8 mouse cellular contexts compared by ENCODE assay signal in the genomic region with DNA sequence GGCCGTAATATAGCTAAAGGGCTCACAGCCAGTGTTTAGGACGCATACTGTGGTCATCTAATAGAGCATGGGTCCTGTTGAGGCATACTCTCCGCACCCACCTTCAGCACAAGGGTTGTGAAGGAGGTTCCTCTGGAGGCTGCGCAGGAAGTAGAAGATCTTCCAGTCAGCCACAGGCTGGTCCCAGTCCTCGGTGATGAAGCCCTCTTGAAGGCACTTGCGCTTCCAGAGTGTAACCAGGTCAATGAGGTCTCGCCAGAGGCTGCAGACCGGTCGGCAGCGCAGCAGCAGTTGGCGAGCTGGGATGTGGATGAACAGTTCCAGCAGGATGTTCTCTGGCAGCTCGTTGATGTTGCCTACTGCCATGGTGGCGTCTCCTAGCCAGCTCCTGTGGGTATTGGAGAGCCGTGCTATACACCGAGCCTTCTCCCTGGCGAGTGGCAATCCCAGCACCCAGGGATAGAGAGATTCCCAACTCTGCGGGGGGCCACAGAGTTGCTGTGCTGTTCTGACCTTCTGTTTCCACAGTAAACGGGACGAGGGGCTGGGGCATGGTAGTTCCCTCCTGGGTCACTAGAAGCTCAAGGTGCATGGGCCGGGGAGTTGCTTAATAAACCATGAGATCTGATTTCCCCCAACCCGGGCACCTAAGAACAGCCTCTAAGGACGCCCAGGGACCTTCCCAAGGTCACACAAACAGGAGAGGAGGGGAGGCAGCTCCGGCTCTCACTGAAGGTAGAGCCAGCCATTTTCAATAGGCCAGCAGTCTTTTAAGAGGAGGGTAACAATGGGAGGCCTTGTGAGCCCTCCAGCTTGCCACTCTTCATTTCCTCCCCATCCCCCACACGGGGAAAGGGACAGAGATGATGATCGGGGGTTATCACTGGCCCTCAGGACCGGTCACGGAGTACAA. TPM values are rescaled to one million over a fixed set of nuclear protein-coding genes. Genes with fewer than 3 reads are reported as not detected.
DNase-seq lines count a peak whose midpoint lies in the region; ATAC-seq and TF ChIP-seq lines count a peak whose summit lies in the region.

No protein-coding gene starts in this region.

- H3K9ac ChIP-seq in lung, embryonic 14.5 days, result peak overlapping the region; percentile 58
- peak overlapping the region; percentile 77 for H3K9ac ChIP-seq in forebrain, embryonic 16.5 days (replicated peaks; ENCODE audit: low read depth, low read length)
- H3K9ac ChIP-seq in neural tube, embryonic 13.5 days, result peak overlapping the region; percentile 93

- whole genome bisulfite sequencing in lung, embryonic 14.5 days, result 32% methylated on average over 27 of the region's 27 CpGs
- WGBS in forebrain, embryonic 16.5 days, result 21% methylated on average over 27 of the region's 27 CpGs
- 22% methylated on average over 27 of the region's 27 CpGs for WGBS in neural tube, embryonic 13.5 days

- peak overlapping the region; percentile 97 for H3K4me2 ChIP-seq in lung, embryonic 14.5 days
- H3K4me2 ChIP-seq in forebrain, embryonic 16.5 days (ENCODE audit: low read length), result peak overlapping the region; percentile 62
- peak overlapping the region; percentile 90 for H3K4me2 ChIP-seq in neural tube, embryonic 13.5 days

- ATAC-seq in lung, embryonic 14.5 days (ENCODE audit: insufficient read depth), result no peak
- ATAC-seq in forebrain, embryonic 16.5 days, result peak; percentile 8
- peak; percentile 6 for ATAC-seq in neural tube, embryonic 13.5 days (ENCODE audit: low read depth)
- ATAC-seq in monocyte, adult 5-6 weeks (replicated peaks; ENCODE audit: insufficient number of reproducible peaks, low FRiP score, low TSS enrichment, poor library complexity, severe bottlenecking), result no peak

- H3K4me1 ChIP-seq in lung, embryonic 14.5 days (ENCODE audit: insufficient read depth), result no peaks in the 10 kb centered on the region
- H3K4me1 ChIP-seq in forebrain, embryonic 16.5 days (replicated peaks; ENCODE audit: control insufficient read depth, insufficient read depth, low read length), result peaks cover 14% of the 10 kb centered on the region
- peaks cover 37% of the 10 kb centered on the region for H3K4me1 ChIP-seq in neural tube, embryonic 13.5 days (replicated peaks)

- H3K27ac ChIP-seq in lung, embryonic 14.5 days (ENCODE audit: low read depth), result no peak overlapping the region
- H3K27ac ChIP-seq in forebrain, embryonic 16.5 days (ENCODE audit: low read length), result peak overlapping the region; percentile 70
- H3K27ac ChIP-seq in neural tube, embryonic 13.5 days (replicated peaks), result peak overlapping the region; percentile 93

- no peak for TF ChIP-seq CTCF in lung, embryonic 14.5 days (IDR thresholded peaks at IDR 0.05; ENCODE audit: low read depth)

- no peaks in the 10 kb centered on the region for H3K9me3 ChIP-seq in lung, embryonic 14.5 days (ENCODE audit: low read depth, low read length)
- H3K9me3 ChIP-seq in forebrain, embryonic 16.5 days (ENCODE audit: control insufficient read depth, low read length), result no peaks in the 10 kb centered on the region
- H3K9me3 ChIP-seq in neural tube, embryonic 13.5 days, result no peaks in the 10 kb centered on the region

- H3K27me3 ChIP-seq in lung, embryonic 14.5 days (ENCODE audit: insufficient read depth, low read length), result peaks cover 39% of the 10 kb centered on the region
- H3K27me3 ChIP-seq in forebrain, embryonic 16.5 days (replicated peaks; ENCODE audit: control insufficient read depth, insufficient read depth, low read length), result peaks cover 15% of the 10 kb centered on the region
- H3K27me3 ChIP-seq in neural tube, embryonic 13.5 days, result peaks cover 29% of the 10 kb centered on the region

- intact Hi-C loops in left cerebral cortex, postnatal 4 days (cut with DNase I), result no loop called here

- peak overlapping the region; percentile 56 for H3K4me3 ChIP-seq in lung, embryonic 14.5 days (ENCODE audit: low read depth, low read length)
- peak overlapping the region; percentile 73 for H3K4me3 ChIP-seq in forebrain, embryonic 16.5 days (replicated peaks; ENCODE audit: low read length)
- peak overlapping the region; percentile 78 for H3K4me3 ChIP-seq in neural tube, embryonic 13.5 days

- H3K36me3 ChIP-seq in lung, embryonic 14.5 days (ENCODE audit: insufficient read depth), result no peaks in the 10 kb centered on the region
- H3K36me3 ChIP-seq in forebrain, embryonic 16.5 days (ENCODE audit: control insufficient read depth, insufficient read depth), result peaks cover 8% of the 10 kb centered on the region
- H3K36me3 ChIP-seq in neural tube, embryonic 13.5 days, result peaks cover 38% of the 10 kb centered on the region

- peak; percentile 19 for DNase-seq in lung, embryonic 14.5 days
- no peak for DNase-seq in lung, postnatal 4 days
- peak; percentile 53 for DNase-seq in cerebellum, adult 8-10 months
- peak; percentile 55 for DNase-seq in left cerebral cortex, postnatal 4 days
- DNase-seq in natural killer cell, adult 2 months (ENCODE audit: low spot score in 2 of 2), result no peak

RNA-seq across cellular contexts. Expression of gene Fbxo44, which starts 1.6 kb away (rescaled TPM):
- 9.3 and 11.0 TPM in 2 replicates for polyA plus RNA-seq in lung, embryonic 14.5 days (2014; fragmentation: Nextera tagmentation; extraction: Ambion mirVana)
- 60.3 and 67.1 TPM in 2 replicates for polyA plus RNA-seq in forebrain, embryonic 16.5 days (2015; fragmentation: Nextera tagmentation; extraction: Ambion mirVana)
- 10 to 100 TPM; 56.2 to 66.9 TPM for total RNA-seq in left cerebral cortex, postnatal 4 days (2021)
- polyA plus RNA-seq in neural tube, embryonic 13.5 days (2015; fragmentation: Nextera tagmentation; extraction: Ambion mirVana), result 81.4 and 87.6 TPM in 2 replicates
- total RNA-seq in monocyte, adult 5-6 weeks (2017), result 1.5 to 3.5 TPM (median 2.6 TPM) in 3 replicates

RNA-seq across cellular contexts. Expression of gene Fbxo2, which starts 1.7 kb away (rescaled TPM):
- 0.72 and 1.1 TPM in 2 replicates for polyA plus RNA-seq in lung, embryonic 14.5 days (2014; fragmentation: Nextera tagmentation; extraction: Ambion mirVana)
- 4.3 and 4.7 TPM in 2 replicates for polyA plus RNA-seq in forebrain, embryonic 16.5 days (2015; fragmentation: Nextera tagmentation; extraction: Ambion mirVana)
- 10 to 100 TPM; 10.7 to 13.4 TPM for total RNA-seq in left cerebral cortex, postnatal 4 days (2021)
- polyA plus RNA-seq in neural tube, embryonic 13.5 days (2015; fragmentation: Nextera tagmentation; extraction: Ambion mirVana), result 6.1 and 6.9 TPM in 2 replicates
- not detected in 3 replicates for total RNA-seq in monocyte, adult 5-6 weeks (2017)

RNA-seq across cellular contexts. Expression of gene Fbxo6, which starts 6.8 kb away (rescaled TPM):
- polyA plus RNA-seq in lung, embryonic 14.5 days (2014; fragmentation: Nextera tagmentation; extraction: Ambion mirVana), result 10.8 and 12.3 TPM in 2 replicates
- polyA plus RNA-seq in forebrain, embryonic 16.5 days (2015; fragmentation: Nextera tagmentation; extraction: Ambion mirVana), result 14.4 and 17.7 TPM in 2 replicates
- 10 to 100 TPM; 21.2 to 21.8 TPM for total RNA-seq in left cerebral cortex, postnatal 4 days (2021)
- 16.4 and 16.6 TPM in 2 replicates for polyA plus RNA-seq in neural tube, embryonic 13.5 days (2015; fragmentation: Nextera tagmentation; extraction: Ambion mirVana)
- total RNA-seq in monocyte, adult 5-6 weeks (2017), result 12.7 to 17.3 TPM (median 13.8 TPM) in 3 replicates

RNA-seq across cellular contexts. Expression of gene Draxin, which starts 28.2 kb away (rescaled TPM):
- not detected in 2 replicates for polyA plus RNA-seq in lung, embryonic 14.5 days (2014; fragmentation: Nextera tagmentation; extraction: Ambion mirVana)
- polyA plus RNA-seq in forebrain, embryonic 16.5 days (2015; fragmentation: Nextera tagmentation; extraction: Ambion mirVana), result 22.7 and 23.5 TPM in 2 replicates
- 10 to 100 TPM; 41.9 to 46.4 TPM for total RNA-seq in left cerebral cortex, postnatal 4 days (2021)
- polyA plus RNA-seq in neural tube, embryonic 13.5 days (2015; fragmentation: Nextera tagmentation; extraction: Ambion mirVana), result 14.0 and 14.3 TPM in 2 replicates
- 0.29 to 3.1 TPM in 2 of 3 replicates, not detected in the other for total RNA-seq in monocyte, adult 5-6 weeks (2017)

RNA-seq across cellular contexts. Expression of gene Mad2l2, which starts 28.5 kb away (rescaled TPM):
- 60.2 and 61.1 TPM in 2 replicates for polyA plus RNA-seq in lung, embryonic 14.5 days (2014; fragmentation: Nextera tagmentation; extraction: Ambion mirVana)
- 127 TPM in 2 replicates for polyA plus RNA-seq in forebrain, embryonic 16.5 days (2015; fragmentation: Nextera tagmentation; extraction: Ambion mirVana)
- total RNA-seq in left cerebral cortex, postnatal 4 days (2021), result 10 to 100 TPM; 53.0 to 55.4 TPM
- 98.7 and 116 TPM in 2 replicates for polyA plus RNA-seq in neural tube, embryonic 13.5 days (2015; fragmentation: Nextera tagmentation; extraction: Ambion mirVana)
- 1.5 to 7.6 TPM (median 6.4 TPM) in 3 replicates for total RNA-seq in monocyte, adult 5-6 weeks (2017)

Comparison
In these comparisons a context has a peak if more than half of its experiments do, and no peak if none do; other contexts are left out.
1. DNase-seq: peak in lung, embryonic 14.5 days (single experiment), cerebellum, adult 8-10 months (single experiment) and left cerebral cortex, postnatal 4 days (single experiment); none in lung, postnatal 4 days (0 of 2) and natural killer cell, adult 2 months (0 of 2).
2. ATAC-seq: peak in forebrain, embryonic 16.5 days (single experiment) and neural tube, embryonic 13.5 days (single experiment); none in lung, embryonic 14.5 days (single experiment) and monocyte, adult 5-6 weeks (single experiment).
3. Peak in every context shown above with its lines, with median percentiles within 50 percentile points of each other: H3K4me2 ChIP-seq, H3K4me3 ChIP-seq and H3K9ac ChIP-seq.